Mouse (Mus musculus): ENCODE data around the gene Dnah8.

DNA sequence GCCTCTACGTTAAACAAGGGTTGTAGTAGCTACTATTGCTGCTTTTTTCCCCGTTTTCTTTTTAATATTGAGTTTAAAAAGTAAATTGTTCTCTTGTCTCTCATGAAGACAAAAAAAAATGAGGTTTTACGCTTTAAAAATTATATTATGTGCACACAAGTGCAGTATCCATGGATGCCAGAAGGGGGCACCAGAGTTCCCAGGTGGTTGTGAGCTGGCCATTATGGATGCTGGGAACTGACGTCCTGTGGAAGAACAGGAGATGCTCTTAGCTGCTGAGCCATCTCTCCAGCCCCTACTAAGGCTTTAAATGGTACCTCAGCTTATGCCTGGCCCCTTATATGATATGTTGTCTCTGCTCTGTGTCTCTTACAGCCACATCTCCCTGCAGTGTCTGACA, 103.6 kb downstream of the Dnah8 start:
- peak; percentile 12; the same call in 1 of the 2 replicates for TF ChIP-seq CTCF (IDR thresholded peaks at IDR 0.05; ENCODE audit: borderline replicate concordance, insufficient read depth, low read depth, low read length)
- TF ChIP-seq POLR2A (IDR thresholded peaks at IDR 0.05; ENCODE audit: borderline replicate concordance, insufficient read depth, low read length), result no peak
